Comparison of ENCODE assay signal across 8 mouse cellular contexts in the genomic region with DNA sequence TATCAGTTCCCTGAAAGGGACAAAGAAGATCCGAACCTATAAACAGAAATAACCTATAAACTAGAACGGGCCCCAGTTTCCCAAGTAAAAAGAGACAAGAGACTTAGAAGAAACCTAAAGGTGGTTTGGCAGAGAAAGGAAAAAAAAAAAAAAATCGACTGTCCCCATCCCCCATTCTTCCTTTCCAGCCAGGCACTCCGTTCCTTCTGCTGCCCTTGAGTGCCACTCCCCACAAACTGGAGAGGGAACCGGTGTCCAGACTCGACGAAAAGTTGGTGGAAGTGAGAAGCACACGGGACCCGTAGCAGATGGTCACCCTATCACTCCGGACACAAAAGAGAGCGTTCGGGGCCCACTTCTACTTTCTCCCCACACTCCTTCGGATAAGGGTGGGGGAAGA. TPM values are rescaled to one million over a fixed set of nuclear protein-coding genes. Genes with fewer than 3 reads are reported as not detected.
DNase-seq lines count a peak whose midpoint lies in the region; ATAC-seq and TF ChIP-seq lines count a peak whose summit lies in the region.

No protein-coding gene starts in this region.

- no peak for TF ChIP-seq RAD21 in MEL (IDR thresholded peaks at IDR 0.05; ENCODE audit: low read depth, low read length)

- whole genome bisulfite sequencing in heart, embryonic 10.5 days, result 7% methylated on average over 13 of the region's 13 CpGs
- 7% methylated on average over 13 of the region's 13 CpGs for WGBS in hindbrain, embryonic 10.5 days
- WGBS in lung, embryonic 16.5 days, result 6% methylated on average over 13 of the region's 13 CpGs

- DNase-seq in heart, embryonic 10.5 days (ENCODE audit: low spot score), result no peak
- DNase-seq in heart, adult 9 months (ENCODE audit: low spot score in 2 of 2), result no peak
- peak; percentile 32 for DNase-seq in MEL (ENCODE audit: low read depth, low spot score)
- no peak for DNase-seq in hindbrain, embryonic 10.5 days (ENCODE audit: low spot score)
- DNase-seq in T-cell, adult 2 months (ENCODE audit: low spot score), result no peak
- no peak for DNase-seq in yolk sac, embryonic 10.5 days (ENCODE audit: low spot score)
- DNase-seq in cerebellum, adult 9-10 months, result no peak

- no peak for TF ChIP-seq POLR2A in MEL (IDR thresholded peaks at IDR 0.05; ENCODE audit: control insufficient read depth in 1 of 2, insufficient read depth in 1 of 2, low read depth in 1 of 2, low read length in 2 of 2, poor library complexity in 1 of 2)

- TF ChIP-seq CTCF in MEL (IDR thresholded peaks at IDR 0.05 in 2 of 3, conservative IDR thresholded peaks at IDR 0.05 in 1 of 3; ENCODE audit: control insufficient read depth in 1 of 3, insufficient read depth in 1 of 3, low read depth in 2 of 3, low read length in 3 of 3, poor library complexity in 1 of 3, severe bottlenecking in 1 of 3), result no peak

- no peak for ATAC-seq in lung, embryonic 16.5 days (ENCODE audit: low read depth)

- peaks cover 32% of the 10 kb centered on the region for H3K4me1 ChIP-seq in heart, embryonic 10.5 days
- H3K4me1 ChIP-seq in MEL (ENCODE audit: control insufficient read depth in 1 of 2, insufficient read depth in 2 of 2, low read length in 2 of 2), result peaks cover 0 to 19% of the 10 kb centered on the region in 2 experiments; a peak in 3 of 4 replicates
- H3K4me1 ChIP-seq in hindbrain, embryonic 10.5 days (replicated peaks), result peaks cover 67% of the 10 kb centered on the region
- H3K4me1 ChIP-seq in lung, embryonic 16.5 days (replicated peaks; ENCODE audit: control insufficient read depth, insufficient read depth, low read length), result peaks cover 19% of the 10 kb centered on the region

- peak overlapping the region; percentile 99 for H3K4me3 ChIP-seq in heart, embryonic 10.5 days
- peak overlapping the region; percentile 52 to 87 for H3K4me3 ChIP-seq in MEL (ENCODE audit: control insufficient read depth in 1 of 2, insufficient read depth in 1 of 2, low read depth in 2 of 2, low read length in 2 of 2)
- peak overlapping the region; percentile 99 for H3K4me3 ChIP-seq in hindbrain, embryonic 10.5 days
- H3K4me3 ChIP-seq in lung, embryonic 16.5 days (ENCODE audit: low read length), result peak overlapping the region; percentile 97

- TF ChIP-seq EP300 in MEL (IDR thresholded peaks at IDR 0.05; ENCODE audit: low read depth in 1 of 2, low read length in 2 of 2), result no peak

- peaks cover 35% of the 10 kb centered on the region for H3K36me3 ChIP-seq in heart, embryonic 10.5 days
- peaks cover 0 to 17% of the 10 kb centered on the region in 2 experiments; a peak in 2 of 4 replicates for H3K36me3 ChIP-seq in MEL (ENCODE audit: control insufficient read depth in 1 of 2, insufficient read depth in 2 of 2, low read length in 2 of 2)
- peaks cover 37% of the 10 kb centered on the region for H3K36me3 ChIP-seq in hindbrain, embryonic 10.5 days
- H3K36me3 ChIP-seq in lung, embryonic 16.5 days (ENCODE audit: control insufficient read depth, insufficient read depth, low read length), result peaks cover 14% of the 10 kb centered on the region

- H3K79me2 ChIP-seq in MEL (ENCODE audit: control insufficient read depth, insufficient read depth, low read length, poor library complexity), result peaks cover 24% of the 10 kb centered on the region

- peak overlapping the region; percentile 99 for H3K27ac ChIP-seq in heart, embryonic 10.5 days
- H3K27ac ChIP-seq in MEL (ENCODE audit: control insufficient read depth, low read depth, low read length), result peak overlapping the region; percentile 9; the same call in 1 of the 2 replicates
- peak overlapping the region; percentile 99 for H3K27ac ChIP-seq in hindbrain, embryonic 10.5 days
- peak overlapping the region; percentile 96 for H3K27ac ChIP-seq in lung, embryonic 16.5 days (ENCODE audit: low read length)

- peaks cover 9% of the 10 kb centered on the region for H3K9me3 ChIP-seq in heart, embryonic 10.5 days
- no peaks in the 10 kb centered on the region for H3K9me3 ChIP-seq in MEL (replicated peaks; ENCODE audit: insufficient read depth, low read length)
- peaks cover 23% of the 10 kb centered on the region for H3K9me3 ChIP-seq in hindbrain, embryonic 10.5 days
- peaks cover 14% of the 10 kb centered on the region for H3K9me3 ChIP-seq in lung, embryonic 16.5 days (ENCODE audit: control insufficient read depth, low read length)

- no peaks in the 10 kb centered on the region for H3K27me3 ChIP-seq in heart, embryonic 10.5 days (ENCODE audit: insufficient read depth, poor library complexity, severe bottlenecking)
- H3K27me3 ChIP-seq in MEL (ENCODE audit: control insufficient read depth in 1 of 2, insufficient read depth in 2 of 2, low read length in 2 of 2), result no peaks in the 10 kb centered on the region
- H3K27me3 ChIP-seq in hindbrain, embryonic 10.5 days (ENCODE audit: insufficient read depth, poor library complexity, severe bottlenecking), result no peaks in the 10 kb centered on the region
- no peaks in the 10 kb centered on the region for H3K27me3 ChIP-seq in lung, embryonic 16.5 days (ENCODE audit: control insufficient read depth, insufficient read depth, low read depth, low read length)

- peak overlapping the region; percentile 66 for H3K4me2 ChIP-seq in lung, embryonic 16.5 days (ENCODE audit: low read depth, low read length)

- peak overlapping the region; percentile 81 for H3K9ac ChIP-seq in MEL (ENCODE audit: control insufficient read depth, low read depth, low read length, poor library complexity, severe bottlenecking)
- peak overlapping the region; percentile 96 for H3K9ac ChIP-seq in lung, embryonic 16.5 days (ENCODE audit: low read length)

TF ChIP-seq in MEL, 35 proteins besides CTCF, POLR2A, EP300 and RAD21:
- TF ChIP-seq ETS1 (IDR thresholded peaks at IDR 0.05; ENCODE audit: low read depth, low read length), result no peak
- no peak for TF ChIP-seq POLR2AphosphoS5 (IDR thresholded peaks at IDR 0.05; ENCODE audit: borderline replicate concordance, low read depth, low read length)
- no peak; the same call in 1 of the 2 replicates for TF ChIP-seq SIN3A (IDR thresholded peaks at IDR 0.05; ENCODE audit: low read length)
- TF ChIP-seq CHD1 (IDR thresholded peaks at IDR 0.05; ENCODE audit: low read depth, low read length), result 0 out of 2 replicates have a peak, but pooled peaks have one; percentile 43
- peak; percentile 93 for TF ChIP-seq ZNF384 (IDR thresholded peaks at IDR 0.05; ENCODE audit: low read depth, low read length)
- 0 out of 2 replicates have a peak, but pooled peaks have one; percentile 15 for TF ChIP-seq HCFC1 (IDR thresholded peaks at IDR 0.05; ENCODE audit: low read depth, low read length)
- TF ChIP-seq ZKSCAN1 (IDR thresholded peaks at IDR 0.05; ENCODE audit: low read depth, low read length), result no peak
- no peak for TF ChIP-seq E2F4 (IDR thresholded peaks at IDR 0.05; ENCODE audit: borderline replicate concordance, low read depth, low read length)
- no peak for TF ChIP-seq TCF12 (IDR thresholded peaks at IDR 0.05; ENCODE audit: low read depth, low read length)
- TF ChIP-seq MAFK (IDR thresholded peaks at IDR 0.05; ENCODE audit: borderline replicate concordance, low read depth, low read length), result no peak
- TF ChIP-seq TAL1 (IDR thresholded peaks at IDR 0.05; ENCODE audit: low read length), result no peak
- TF ChIP-seq KAT2A (conservative IDR thresholded peaks at IDR 0.05; ENCODE audit: low read depth, low read length), result no peak
- no peak for TF ChIP-seq MYB (IDR thresholded peaks at IDR 0.05; ENCODE audit: low read depth, low read length)
- TF ChIP-seq TBP (IDR thresholded peaks at IDR 0.05; ENCODE audit: low read depth, low read length), result no peak
- no peak for TF ChIP-seq GABPA (IDR thresholded peaks at IDR 0.05; ENCODE audit: low read depth, low read length)
- TF ChIP-seq USF1 (IDR thresholded peaks at IDR 0.05; ENCODE audit: low read depth, low read length), result no peak
- TF ChIP-seq SMC3 (IDR thresholded peaks at IDR 0.05; ENCODE audit: low read depth, low read length), result no peak
- TF ChIP-seq NELFE (IDR thresholded peaks at IDR 0.05; ENCODE audit: low read depth, low read length), result no peak
- TF ChIP-seq CHD2 (IDR thresholded peaks at IDR 0.05; ENCODE audit: low read length), result no peak

RNA-seq across cellular contexts. Expression of a gene that starts 5.6 kb away (rescaled TPM):
- polyA plus RNA-seq in heart, embryonic 10.5 days (2016; fragmentation: Nextera tagmentation; extraction: Ambion mirVana), result 253 and 592 TPM in 2 replicates
- total RNA-seq in MEL (2012; rRNA removed), result 0.49 and 0.92 TPM in 2 replicates
- 1 to 10 TPM in 1 of 2 experiments, not detected in 1; 1.5 TPM for polyA plus RNA-seq in MEL (2012; ENCODE audit: insufficient read depth in 1 of 2, insufficient read length in 2 of 2, low read depth in 1 of 2, low replicate concordance in 2 of 2, missing spikeins in 1 of 2)
- polyA plus RNA-seq in hindbrain, embryonic 10.5 days (2016; fragmentation: Nextera tagmentation; extraction: Ambion mirVana), result 1,503 and 2,739 TPM in 2 replicates
- polyA plus RNA-seq in lung, embryonic 16.5 days (2015; fragmentation: Nextera tagmentation; extraction: Ambion mirVana), result 614 and 619 TPM in 2 replicates

RNA-seq across cellular contexts. Expression of a gene that starts 5.6 kb away (rescaled TPM):
- polyA plus RNA-seq in heart, embryonic 10.5 days (2016; fragmentation: Nextera tagmentation; extraction: Ambion mirVana), result 38.3 and 38.6 TPM in 2 replicates
- 10.5 and 11.6 TPM in 2 replicates for total RNA-seq in MEL (2012; rRNA removed)
- 10 to 100 TPM in 1 of 2 experiments, not detected in 1; 19.1 TPM for polyA plus RNA-seq in MEL (2012; ENCODE audit: insufficient read depth in 1 of 2, insufficient read length in 2 of 2, low read depth in 1 of 2, low replicate concordance in 2 of 2, missing spikeins in 1 of 2)
- 78.4 and 100.0 TPM in 2 replicates for polyA plus RNA-seq in hindbrain, embryonic 10.5 days (2016; fragmentation: Nextera tagmentation; extraction: Ambion mirVana)
- 52.8 and 56.2 TPM in 2 replicates for polyA plus RNA-seq in lung, embryonic 16.5 days (2015; fragmentation: Nextera tagmentation; extraction: Ambion mirVana)

Comparison
In these comparisons a context has a peak if more than half of its experiments do, and no peak if none do; other contexts are left out.
1. H3K27ac ChIP-seq: peak in every context shown above with its lines; median percentile 99 in heart, embryonic 10.5 days; 99 in hindbrain, embryonic 10.5 days; 96 in lung, embryonic 16.5 days; 9 in MEL.
2. RNA of a gene that starts 5.6 kb away (polyA plus RNA-seq): 1,503 to 2,739 TPM in hindbrain, embryonic 10.5 days, 614 to 619 TPM in lung, embryonic 16.5 days and 253 to 592 TPM in heart, embryonic 10.5 days; 1.5 TPM in MEL; every median in the first group is over 100 times any median in the second.
3. Peak in every context shown above with its lines, with median percentiles within 50 percentile points of each other: H3K4me3 ChIP-seq.